13 mouse cellular contexts compared by ENCODE assay signal in the genomic region with DNA sequence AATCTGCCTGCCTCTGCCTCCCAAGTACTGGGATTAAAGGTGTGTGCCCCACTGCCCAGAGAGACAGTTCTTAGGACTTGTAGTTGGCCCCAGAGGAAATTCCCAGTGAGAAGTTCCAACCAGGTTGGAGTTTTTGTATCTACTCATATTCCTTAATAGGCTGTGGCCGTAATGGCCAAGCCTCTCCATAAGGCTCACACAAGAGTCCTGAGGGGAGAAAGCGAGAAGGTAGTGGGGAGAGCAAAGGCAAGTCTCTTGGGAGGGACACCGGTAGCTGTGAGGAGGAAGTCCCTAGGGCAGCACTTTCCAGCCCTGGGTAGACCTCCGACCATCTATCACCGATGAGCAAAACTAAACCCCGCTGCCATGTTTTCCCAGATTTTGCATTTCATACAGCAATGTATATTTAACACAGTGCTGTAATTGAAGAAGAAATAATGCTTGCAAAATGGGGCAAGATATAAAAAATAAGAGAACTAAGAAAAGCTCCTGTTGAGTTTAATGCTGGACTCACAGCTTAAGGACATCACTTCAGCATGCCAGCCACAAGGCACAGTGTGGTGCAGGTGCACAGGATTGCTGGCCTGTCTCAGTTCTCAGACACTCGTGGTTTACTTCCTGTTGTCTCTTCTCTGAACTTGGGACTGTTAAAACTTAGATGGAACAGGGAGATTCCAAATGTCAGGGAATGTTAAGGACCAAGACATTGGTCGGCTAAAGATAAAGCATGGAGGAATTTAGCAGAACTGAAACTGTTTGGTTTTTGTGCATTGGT. TPM values are rescaled to one million over a fixed set of nuclear protein-coding genes. Genes with fewer than 3 reads are reported as not detected.
A peak's percentile ranks its signal among the peaks of the same experiment; 100 is the strongest.
DNase-seq lines count a peak whose midpoint lies in the region; ATAC-seq and TF ChIP-seq lines count a peak whose summit lies in the region.
"Had no signal": no experiment of that assay in that cellular context is flagged by ENCODE, and none has a peak within 500 bp of the region (broad histone marks: within the 10 kb centered on the region; RNA-seq: fewer than 3 reads in every experiment).

No protein-coding gene starts in this region.

- TF ChIP-seq CTCF in ES-Bruce4 (IDR thresholded peaks at IDR 0.05; ENCODE audit: low read depth, low read length), result no peak
- TF ChIP-seq CTCF in liver, embryonic 14.5 days (IDR thresholded peaks at IDR 0.05; ENCODE audit: low read depth), result no peak

- H3K4me2 ChIP-seq in forebrain, embryonic 13.5 days, result no peak overlapping the region
- no peak overlapping the region for H3K4me2 ChIP-seq in forebrain, embryonic 15.5 days (replicated peaks)
- H3K4me2 ChIP-seq in embryonic facial prominence, embryonic 15.5 days (replicated peaks), result no peak overlapping the region
- no peak overlapping the region for H3K4me2 ChIP-seq in liver, embryonic 14.5 days (ENCODE audit: low read depth)

- no peaks in the 10 kb centered on the region for H3K9me3 ChIP-seq in forebrain, embryonic 13.5 days (replicated peaks)
- no peaks in the 10 kb centered on the region for H3K9me3 ChIP-seq in forebrain, embryonic 15.5 days
- no peaks in the 10 kb centered on the region for H3K9me3 ChIP-seq in ES-Bruce4 (replicated peaks; ENCODE audit: control insufficient read depth, insufficient read depth, low read length, poor library complexity, severe bottlenecking)
- no peaks in the 10 kb centered on the region for H3K9me3 ChIP-seq in embryonic facial prominence, embryonic 15.5 days (replicated peaks)
- H3K9me3 ChIP-seq in liver, embryonic 14.5 days (ENCODE audit: control insufficient read depth, low read length), result no peaks in the 10 kb centered on the region

- no peak overlapping the region for H3K4me3 ChIP-seq in forebrain, embryonic 13.5 days
- no peak overlapping the region for H3K4me3 ChIP-seq in forebrain, embryonic 15.5 days
- H3K4me3 ChIP-seq in ES-Bruce4 (ENCODE audit: low read depth, low read length), result no peak overlapping the region
- no peak overlapping the region for H3K4me3 ChIP-seq in embryonic facial prominence, embryonic 15.5 days (replicated peaks)
- no peak overlapping the region for H3K4me3 ChIP-seq in liver, embryonic 14.5 days (ENCODE audit: insufficient read depth in 1 of 2, low read depth in 2 of 2, low read length in 2 of 2)

- peaks cover 46% of the 10 kb centered on the region for H3K36me3 ChIP-seq in forebrain, embryonic 13.5 days (ENCODE audit: poor library complexity, severe bottlenecking)
- H3K36me3 ChIP-seq in forebrain, embryonic 15.5 days, result peaks cover 41% of the 10 kb centered on the region
- peaks cover 48% of the 10 kb centered on the region for H3K36me3 ChIP-seq in ES-Bruce4 (ENCODE audit: control insufficient read depth, insufficient read depth, low read length, poor library complexity, severe bottlenecking)
- H3K36me3 ChIP-seq in embryonic facial prominence, embryonic 15.5 days, result peaks cover 38% of the 10 kb centered on the region
- peaks cover 45% of the 10 kb centered on the region for H3K36me3 ChIP-seq in liver, embryonic 14.5 days (replicated peaks; ENCODE audit: control insufficient read depth, insufficient read depth, low read depth)

- no peak overlapping the region for H3K27ac ChIP-seq in forebrain, embryonic 13.5 days
- no peak overlapping the region for H3K27ac ChIP-seq in forebrain, embryonic 15.5 days (replicated peaks)
- peak overlapping the region; percentile 35 for H3K27ac ChIP-seq in ES-Bruce4 (ENCODE audit: insufficient read depth, low read length)
- peak overlapping the region; percentile 3; the same call in 1 of the 2 replicates for H3K27ac ChIP-seq in embryonic facial prominence, embryonic 15.5 days (replicated peaks)
- H3K27ac ChIP-seq in liver, embryonic 14.5 days, result peak overlapping the region; percentile 44

- ATAC-seq in forebrain, embryonic 13.5 days, result 0 out of 2 replicates have a peak, but pooled peaks have one; percentile 14
- no peak for ATAC-seq in forebrain, embryonic 15.5 days (replicated peaks)
- no peak for ATAC-seq in embryonic facial prominence, embryonic 15.5 days (ENCODE audit: insufficient number of reproducible peaks, low FRiP score, low TSS enrichment, low read depth)
- ATAC-seq in liver, embryonic 14.5 days (ENCODE audit: insufficient read depth), result peak; percentile 40; the same call in 1 of the 2 replicates
- ATAC-seq: hindbrain, embryonic 16.5 days had no signal

- no peaks in the 10 kb centered on the region for H3K27me3 ChIP-seq in forebrain, embryonic 13.5 days
- no peaks in the 10 kb centered on the region for H3K27me3 ChIP-seq in forebrain, embryonic 15.5 days
- no peaks in the 10 kb centered on the region for H3K27me3 ChIP-seq in ES-Bruce4 (ENCODE audit: control insufficient read depth, insufficient read depth, low read length, poor library complexity, severe bottlenecking)
- H3K27me3 ChIP-seq in embryonic facial prominence, embryonic 15.5 days, result no peaks in the 10 kb centered on the region
- H3K27me3 ChIP-seq in liver, embryonic 14.5 days (ENCODE audit: control insufficient read depth, insufficient read depth, low read length), result no peaks in the 10 kb centered on the region

- 38% methylated on average over 8 of the region's 8 CpGs for WGBS in forebrain, embryonic 13.5 days
- WGBS in forebrain, embryonic 15.5 days, result 46% methylated on average over 8 of the region's 8 CpGs
- WGBS in embryonic facial prominence, embryonic 15.5 days, result 35% methylated on average over 8 of the region's 8 CpGs
- 25% methylated on average over 8 of the region's 8 CpGs for WGBS in liver, embryonic 14.5 days (ENCODE audit: insufficient replicate concordance)

- H3K4me1 ChIP-seq in forebrain, embryonic 13.5 days, result peaks cover 17% of the 10 kb centered on the region
- H3K4me1 ChIP-seq in forebrain, embryonic 15.5 days, result peaks cover 17% of the 10 kb centered on the region
- no peaks in the 10 kb centered on the region for H3K4me1 ChIP-seq in ES-Bruce4 (ENCODE audit: control insufficient read depth, insufficient read depth, low read length)
- peaks cover 17% of the 10 kb centered on the region for H3K4me1 ChIP-seq in embryonic facial prominence, embryonic 15.5 days
- peaks cover 8 to 10% of the 10 kb centered on the region in 2 experiments for H3K4me1 ChIP-seq in liver, embryonic 14.5 days (replicated peaks; ENCODE audit: control insufficient read depth in 2 of 2, insufficient read depth in 2 of 2, low read length in 1 of 2)

- no peak for DNase-seq in liver, embryonic 14.5 days (ENCODE audit: low read depth in 3 of 3, low spot score in 3 of 3)
- no peak for DNase-seq in right cerebral cortex, adult 18-20 months
- DNase-seq in Muller cell, postnatal 12 days (ENCODE audit: inconsistent ontology term), result no peak
- DNase-seq in urinary bladder, postnatal 36 days (ENCODE audit: low spot score in 2 of 2), result no peak
- DNase-seq: kidney, postnatal 14 days had no signal

- no peak for TF ChIP-seq POLR2A in ES-Bruce4 (IDR thresholded peaks at IDR 0.05; ENCODE audit: insufficient read depth, low read length)

- no peak for TF ChIP-seq EP300 in ES-Bruce4 (IDR thresholded peaks at IDR 0.05; ENCODE audit: insufficient read depth, low read depth, low read length)
- TF ChIP-seq EP300 in liver, embryonic 14.5 days (IDR thresholded peaks at IDR 0.05; ENCODE audit: low read depth), result no peak

- no peak overlapping the region for H3K9ac ChIP-seq in forebrain, embryonic 13.5 days
- H3K9ac ChIP-seq in forebrain, embryonic 15.5 days (replicated peaks), result no peak overlapping the region
- H3K9ac ChIP-seq in ES-Bruce4 (ENCODE audit: low read depth, poor library complexity, severe bottlenecking), result no peak overlapping the region
- no peak overlapping the region for H3K9ac ChIP-seq in embryonic facial prominence, embryonic 15.5 days
- H3K9ac ChIP-seq in liver, embryonic 14.5 days (replicated peaks), result no peak overlapping the region

RNA-seq across cellular contexts. Expression of a gene that starts 5.7 kb away (rescaled TPM):
- polyA plus RNA-seq in forebrain, embryonic 13.5 days (2015; fragmentation: Nextera tagmentation; extraction: Ambion mirVana), result 1,184 and 1,248 TPM in 2 replicates
- polyA plus RNA-seq in forebrain, embryonic 15.5 days (2015; fragmentation: Nextera tagmentation; extraction: Ambion mirVana), result 997 and 1,035 TPM in 2 replicates
- 2,205 and 2,405 TPM in 2 replicates for polyA plus RNA-seq in ES-Bruce4 (2011; ENCODE audit: insufficient read depth, insufficient read length, low read depth, missing spikeins)
- 1,545 and 1,556 TPM in 2 replicates for polyA plus RNA-seq in embryonic facial prominence, embryonic 15.5 days (2015; fragmentation: Nextera tagmentation; extraction: Ambion mirVana)
- polyA plus RNA-seq in liver, embryonic 14.5 days (2012; rRNA removed), result 1,110 and 1,446 TPM in 2 replicates
- polyA plus RNA-seq in liver, embryonic 14.5 days (2014; fragmentation: Nextera tagmentation; extraction: Ambion mirVana), result 1,498 and 1,559 TPM in 2 replicates

RNA-seq across cellular contexts. Expression of a gene that starts 16.3 kb away (rescaled TPM):
- 0.49 and 0.89 TPM in 2 replicates for polyA plus RNA-seq in forebrain, embryonic 13.5 days (2015; fragmentation: Nextera tagmentation; extraction: Ambion mirVana)
- 0.17 TPM in 1 of 2 replicates, not detected in the other for polyA plus RNA-seq in forebrain, embryonic 15.5 days (2015; fragmentation: Nextera tagmentation; extraction: Ambion mirVana)
- polyA plus RNA-seq in ES-Bruce4 (2011; ENCODE audit: insufficient read depth, insufficient read length, low read depth, missing spikeins), result 7.3 and 10.3 TPM in 2 replicates
- 0.40 and 0.56 TPM in 2 replicates for polyA plus RNA-seq in embryonic facial prominence, embryonic 15.5 days (2015; fragmentation: Nextera tagmentation; extraction: Ambion mirVana)
- 0.01 TPM in 1 of 2 replicates, not detected in the other for polyA plus RNA-seq in liver, embryonic 14.5 days (2012; rRNA removed)
- not detected in 2 replicates for polyA plus RNA-seq in liver, embryonic 14.5 days (2014; fragmentation: Nextera tagmentation; extraction: Ambion mirVana)
- polyA plus RNA-seq: heart, embryonic 14.5 days; lung, embryonic 16.5 days; thymus, postnatal 0 days had no signal

RNA-seq across cellular contexts. Expression of a gene that starts 23.0 kb away (rescaled TPM):
- polyA plus RNA-seq in forebrain, embryonic 13.5 days (2015; fragmentation: Nextera tagmentation; extraction: Ambion mirVana), result 31.2 and 38.8 TPM in 2 replicates
- polyA plus RNA-seq in forebrain, embryonic 15.5 days (2015; fragmentation: Nextera tagmentation; extraction: Ambion mirVana), result 37.4 and 37.9 TPM in 2 replicates
- polyA plus RNA-seq in ES-Bruce4 (2011; ENCODE audit: insufficient read depth, insufficient read length, low read depth, missing spikeins), result 15.3 and 15.7 TPM in 2 replicates
- polyA plus RNA-seq in embryonic facial prominence, embryonic 15.5 days (2015; fragmentation: Nextera tagmentation; extraction: Ambion mirVana), result 28.4 and 30.1 TPM in 2 replicates
- 94.3 and 106 TPM in 2 replicates for polyA plus RNA-seq in liver, embryonic 14.5 days (2012; rRNA removed)
- 118 and 136 TPM in 2 replicates for polyA plus RNA-seq in liver, embryonic 14.5 days (2014; fragmentation: Nextera tagmentation; extraction: Ambion mirVana)

RNA-seq across cellular contexts. Expression of a gene that starts 41.3 kb away (rescaled TPM):
- not detected in 2 replicates for polyA plus RNA-seq in forebrain, embryonic 13.5 days (2015; fragmentation: Nextera tagmentation; extraction: Ambion mirVana)
- polyA plus RNA-seq in forebrain, embryonic 15.5 days (2015; fragmentation: Nextera tagmentation; extraction: Ambion mirVana), result not detected in 2 replicates
- not detected in 2 replicates for polyA plus RNA-seq in ES-Bruce4 (2011; ENCODE audit: insufficient read depth, insufficient read length, low read depth, missing spikeins)
- 3.0 and 3.8 TPM in 2 replicates for polyA plus RNA-seq in embryonic facial prominence, embryonic 15.5 days (2015; fragmentation: Nextera tagmentation; extraction: Ambion mirVana)
- polyA plus RNA-seq in liver, embryonic 14.5 days (2012; rRNA removed), result not detected in 2 replicates
- not detected in 2 replicates for polyA plus RNA-seq in liver, embryonic 14.5 days (2014; fragmentation: Nextera tagmentation; extraction: Ambion mirVana)
- polyA plus RNA-seq: heart, embryonic 14.5 days; hindbrain, embryonic 16.5 days had no signal

Comparison
In these comparisons a context has a peak if more than half of its experiments do, and no peak if none do; other contexts are left out.
1. ATAC-seq: peak in forebrain, embryonic 13.5 days (single experiment) and liver, embryonic 14.5 days (single experiment); none in forebrain, embryonic 15.5 days (single experiment) and embryonic facial prominence, embryonic 15.5 days (single experiment).
2. H3K27ac ChIP-seq: peak in ES-Bruce4 (single experiment), embryonic facial prominence, embryonic 15.5 days (single experiment) and liver, embryonic 14.5 days (single experiment); none in forebrain, embryonic 13.5 days (single experiment) and forebrain, embryonic 15.5 days (single experiment).